8 mouse cellular contexts compared by ENCODE assay signal in genomic region chr12:84194400-84195109, GRCm38 (mm10). TPM values are rescaled to one million over a fixed set of nuclear protein-coding genes. Genes with fewer than 3 reads are reported as not detected.
DNase-seq lines count a peak whose midpoint lies in the region; ATAC-seq and TF ChIP-seq lines count a peak whose summit lies in the region.

No protein-coding gene starts in this region.

- peaks cover 81% of the 10 kb centered on the region for H3K4me1 ChIP-seq in erythroblast, embryonic 14.5 days (ENCODE audit: control insufficient read depth)
- H3K4me1 ChIP-seq in thymus, adult 2 months (replicated peaks; ENCODE audit: control insufficient read depth, insufficient read depth, low read length), result peaks cover 22% of the 10 kb centered on the region
- H3K4me1 ChIP-seq in liver, embryonic 11.5 days (replicated peaks; ENCODE audit: control insufficient read depth, insufficient read depth, low read length), result peaks cover 68% of the 10 kb centered on the region

- no peak for TF ChIP-seq POLR2A in thymus, adult 2 months (IDR thresholded peaks at IDR 0.05; ENCODE audit: control insufficient read depth, extremely low read depth, insufficient read depth, low read length, poor library complexity)

- H3K27me3 ChIP-seq in erythroblast, embryonic 14.5 days (ENCODE audit: control insufficient read depth), result no peaks in the 10 kb centered on the region
- no peaks in the 10 kb centered on the region for H3K27me3 ChIP-seq in thymus, adult 2 months (ENCODE audit: control insufficient read depth, insufficient read depth, low read length)
- no peaks in the 10 kb centered on the region for H3K27me3 ChIP-seq in liver, embryonic 11.5 days (replicated peaks; ENCODE audit: control insufficient read depth, insufficient read depth, low read length)

- peaks cover 44% of the 10 kb centered on the region for H3K36me3 ChIP-seq in erythroblast, embryonic 14.5 days (ENCODE audit: control insufficient read depth)
- H3K36me3 ChIP-seq in thymus, adult 2 months (ENCODE audit: control insufficient read depth, insufficient read depth, low read length), result no peaks in the 10 kb centered on the region
- H3K36me3 ChIP-seq in liver, embryonic 11.5 days (ENCODE audit: control insufficient read depth, insufficient read depth, low read length), result no peaks in the 10 kb centered on the region

- no peaks in the 10 kb centered on the region for H3K9me3 ChIP-seq in erythroblast, embryonic 14.5 days (ENCODE audit: control insufficient read depth, low read length)
- no peaks in the 10 kb centered on the region for H3K9me3 ChIP-seq in liver, embryonic 11.5 days (ENCODE audit: control insufficient read depth, low read length)

- peak overlapping the region; percentile 93 for H3K4me2 ChIP-seq in liver, embryonic 11.5 days

- H3K27ac ChIP-seq in thymus, adult 2 months (ENCODE audit: control insufficient read depth, insufficient read depth, low read length), result no peak overlapping the region
- peak overlapping the region; percentile 99; the same call in 1 of the 2 replicates for H3K27ac ChIP-seq in liver, embryonic 11.5 days (ENCODE audit: low read depth, low read length)

- no peak for ATAC-seq in erythroblast, adult 5-6 weeks (replicated peaks; ENCODE audit: low FRiP score, poor library complexity, severe bottlenecking)
- no peak for ATAC-seq in liver, embryonic 11.5 days (replicated peaks; ENCODE audit: low FRiP score)

- 7% methylated on average over 13 of the region's 13 CpGs for WGBS in thymus, adult 2 months
- WGBS in liver, embryonic 11.5 days, result 4% methylated on average over 13 of the region's 13 CpGs

- no peak for TF ChIP-seq CTCF in thymus, adult 2 months (IDR thresholded peaks at IDR 0.05; ENCODE audit: borderline replicate concordance, control insufficient read depth, extremely low read depth, insufficient read depth, low read length, poor library complexity)

- no peak for DNase-seq in thymus, adult 2 months
- DNase-seq in thymus, adult 18-20 months, result no peak
- DNase-seq in liver, embryonic 11.5 days (ENCODE audit: low spot score), result no peak
- DNase-seq in frontal cortex, postnatal 14 days (ENCODE audit: low spot score in 2 of 2), result no peak
- no peak for DNase-seq in cerebellum, adult 9-10 months
- no peak for DNase-seq in layer of hippocampus, adult 9-10 months (ENCODE audit: low spot score)

- H3K9ac ChIP-seq in liver, embryonic 11.5 days (ENCODE audit: low read depth, low read length), result peak overlapping the region; percentile 98; the same call in 1 of the 2 replicates

- peak overlapping the region; percentile 88 for H3K4me3 ChIP-seq in erythroblast, embryonic 14.5 days (replicated peaks)
- peak overlapping the region; percentile 22 for H3K4me3 ChIP-seq in thymus, adult 2 months (ENCODE audit: control insufficient read depth, insufficient read depth, low read length)
- H3K4me3 ChIP-seq in liver, embryonic 11.5 days (ENCODE audit: low read depth, low read length), result peak overlapping the region; percentile 93

RNA-seq across cellular contexts. Expression of gene Elmsan1, which starts 24.1 kb away (rescaled TPM):
- polyA plus RNA-seq in erythroblast, embryonic 14.5 days (2012), result 2.1 and 2.8 TPM in 2 replicates
- total RNA-seq in erythroblast, adult 5-6 weeks (2015; ENCODE audit: low replicate concordance), result 5.4 and 12.7 TPM in 2 replicates
- total RNA-seq in erythroblast, adult 5-6 weeks (2017; ENCODE audit: low replicate concordance), result 8.0 and 11.4 TPM in 2 replicates
- polyA plus RNA-seq in thymus, adult 2 months (2012; rRNA removed), result 26.1 and 30.9 TPM in 2 replicates
- 12.6 and 13.4 TPM in 2 replicates for polyA plus RNA-seq in liver, embryonic 11.5 days (2014; fragmentation: Nextera tagmentation; extraction: Ambion mirVana)

RNA-seq across cellular contexts. Expression of gene Pnma1, which starts 46.3 kb away (rescaled TPM):
- polyA plus RNA-seq in erythroblast, embryonic 14.5 days (2012), result 0.02 and 0.03 TPM in 2 replicates
- 1.5 and 4.4 TPM in 2 replicates for total RNA-seq in erythroblast, adult 5-6 weeks (2015; ENCODE audit: low replicate concordance)
- 1.0 and 4.5 TPM in 2 replicates for total RNA-seq in erythroblast, adult 5-6 weeks (2017; ENCODE audit: low replicate concordance)
- polyA plus RNA-seq in thymus, adult 2 months (2012; rRNA removed), result 0.24 and 0.28 TPM in 2 replicates
- 0.27 and 0.53 TPM in 2 replicates for polyA plus RNA-seq in liver, embryonic 11.5 days (2014; fragmentation: Nextera tagmentation; extraction: Ambion mirVana)

Comparison
In these comparisons a context has a peak if more than half of its experiments do, and no peak if none do; other contexts are left out.
1. H3K4me3 ChIP-seq: peak in every context shown above with its lines; median percentile 93 in liver, embryonic 11.5 days; 88 in erythroblast, embryonic 14.5 days; 22 in thymus, adult 2 months.